Mouse (Mus musculus) 3134 (cell line): ENCODE data around the gene Cyp4a12a.
"Not testable (repeated sequence)": the region's sequence is repeated elsewhere in the genome, so short reads cannot be mapped to it uniquely, and the experiment has no call there.

Experiments used
- DNase-seq: peaks from one replicate; pipeline ENCODE4 v3.0.0-alpha.2; 2011; ENCODE audit warnings: low spot score; ENCODE audit not compliant: insufficient read length; ENCODE audit errors: extremely low read depth

Gene Cyp4a12a

GRCm38 (mm10) chr4:115298746-115299145 lies at the start of gene Cyp4a12a:
Cyp4a12a (plus strand) TSS chr4:115299046.
- not testable (repeated sequence) for DNase-seq

- not testable (repeated sequence) for DNase-seq
These were observed 33.9 kb upstream of the Cyp4a12a start for GRCm38 (mm10) chr4:115264687-115265569.

DNA sequence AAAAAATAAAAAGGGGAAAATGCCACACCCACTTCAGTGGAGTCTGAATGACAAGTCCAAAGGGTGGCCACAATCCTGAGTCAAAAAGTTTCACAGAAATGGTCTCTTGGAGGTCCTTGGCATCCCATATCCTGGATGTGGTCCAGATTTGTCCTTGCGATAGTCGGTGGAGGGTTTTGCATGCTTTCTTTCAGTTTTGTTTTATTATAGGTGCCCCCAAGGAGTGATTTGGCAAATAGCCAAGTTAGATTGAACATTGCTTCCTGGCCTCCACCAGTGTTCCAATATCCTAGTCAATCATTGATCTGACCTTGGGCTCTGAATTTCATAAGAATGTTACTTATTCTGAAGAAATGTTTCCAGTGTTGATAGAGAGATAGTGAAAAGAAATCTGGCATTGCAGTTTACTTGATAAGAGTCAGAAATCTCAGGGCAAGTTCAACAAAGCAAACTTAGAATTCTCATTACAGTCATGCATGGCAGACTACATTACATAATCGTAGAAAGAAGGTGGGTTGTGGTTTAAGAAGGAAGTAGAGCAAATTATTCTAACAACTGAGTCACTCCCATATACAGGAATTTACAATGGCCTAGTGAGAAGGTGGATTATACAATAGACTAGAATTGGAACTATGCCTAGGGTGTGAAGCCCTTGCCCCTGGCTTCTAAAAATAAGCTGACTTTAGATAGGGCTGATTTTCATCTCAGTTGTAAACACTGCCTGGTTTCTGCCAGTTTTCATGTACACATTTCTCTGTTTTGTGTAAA lies 20.4 kb upstream of the Cyp4a12a start:
- DNase-seq: not testable (repeated sequence)

- no peak for DNase-seq
These were observed 18.5 kb upstream of the Cyp4a12a start for GRCm38 (mm10) chr4:115280342-115280741.

DNA sequence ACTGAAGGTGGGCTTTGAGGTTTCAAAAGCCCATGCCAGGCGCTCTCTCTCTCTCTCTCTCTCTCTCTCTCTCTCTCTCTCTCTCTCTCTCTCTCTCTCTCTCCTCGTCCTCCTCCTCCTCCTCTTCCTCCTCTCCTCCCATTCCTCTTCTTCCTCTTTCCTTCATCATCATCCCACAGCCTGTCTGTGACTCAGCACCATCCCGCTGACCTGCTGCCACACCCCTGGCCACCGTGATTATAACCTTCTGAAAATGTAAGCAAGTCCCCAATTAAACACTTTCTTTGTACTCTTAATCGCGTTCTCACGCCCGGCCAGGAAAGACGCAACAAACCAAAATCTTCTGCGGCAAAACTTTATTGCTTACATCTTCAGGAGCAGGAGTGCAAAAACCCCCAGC lies 18.1 kb upstream of the Cyp4a12a start:
- not testable (repeated sequence) for DNase-seq

- not testable (repeated sequence) for DNase-seq
These were observed 17.5 kb upstream of the Cyp4a12a start for GRCm38 (mm10) chr4:115281231-115281767.

DNA sequence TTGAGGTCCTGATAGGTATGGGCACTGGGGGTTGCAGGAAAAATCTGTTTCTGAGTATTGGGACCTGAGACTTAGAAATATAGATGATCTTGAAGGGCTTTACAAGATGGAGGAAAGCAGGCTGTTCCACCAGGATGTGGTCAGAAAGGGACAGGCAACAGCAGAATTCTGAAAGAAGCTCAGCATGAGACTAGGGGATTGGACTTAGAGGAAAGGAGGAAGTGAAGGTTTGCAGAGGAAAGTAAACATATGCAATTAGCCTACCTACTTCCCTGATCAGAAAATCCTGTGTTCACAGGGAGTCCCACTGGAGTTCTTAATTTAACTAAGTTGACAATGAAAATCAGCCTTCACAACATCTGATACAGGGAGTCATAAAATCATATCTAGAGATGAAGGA lies 26.9 kb downstream of the Cyp4a12a start:
- DNase-seq: not testable (repeated sequence)

DNA sequence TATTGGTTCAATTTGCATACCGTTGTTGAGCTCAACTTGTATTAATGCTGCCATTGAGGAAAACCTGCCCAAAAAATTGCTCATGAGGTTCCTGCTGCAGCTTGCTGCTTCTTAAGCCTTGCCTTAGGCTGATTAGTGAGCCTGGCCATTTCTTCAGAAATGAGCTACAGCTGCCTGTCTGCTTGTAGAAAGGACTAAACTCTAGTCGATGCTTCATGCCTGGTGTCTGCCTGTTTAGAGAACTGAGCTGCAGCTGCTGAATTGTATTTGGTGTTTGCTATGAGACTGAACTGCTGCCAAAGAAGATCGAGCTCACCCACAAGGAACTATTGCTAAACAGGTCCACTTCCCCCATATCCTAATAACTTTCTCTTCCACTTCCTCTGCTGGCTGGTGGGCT lies 66.8 kb downstream of the Cyp4a12a start:
- not testable (repeated sequence) for DNase-seq

GRCm38 (mm10) chr4:115368067-115368466 lies 69.2 kb downstream of the Cyp4a12a start:
- not testable (repeated sequence) for DNase-seq
